Mouse (Mus musculus) liver, embryonic 15.5 days (tissue): ENCODE data around the gene Ube2v1. TPM values are rescaled to one million over a fixed set of nuclear protein-coding genes. Genes with fewer than 3 reads are reported as not detected.
A peak's percentile ranks its signal among the peaks of the same experiment; 100 is the strongest.

Experiments
- ATAC-seq: fragments of 200-750 bp; cut with Nextera tagmentation; 2 replicates; pipeline ENCODE4 v1.8.0; 2017; ENCODE audit warnings: moderate number of reproducible peaks, mild to moderate bottlenecking, moderate library complexity; ENCODE audit not compliant: insufficient read depth
- H3K27ac ChIP-seq: fragments of 300-500 bp; sonication (generic); replicated peaks from 2 replicates; pipeline ENCODE4 v1.5.1; 2015; ENCODE audit warnings: mild to moderate bottlenecking, inconsistent platforms
- H3K27me3 ChIP-seq: fragments of 300-500 bp; sonication (generic); 2 replicates; pipeline ENCODE4 v1.6.1; 2015; ENCODE audit warnings: mild to moderate bottlenecking, inconsistent platforms
- H3K36me3 ChIP-seq: fragments of 300-500 bp; sonication (generic); replicated peaks from 2 replicates; pipeline ENCODE4 v1.6.1; 2015; ENCODE audit warnings: moderate library complexity, mild to moderate bottlenecking, inconsistent platforms
- H3K4me1 ChIP-seq: fragments of 300-500 bp; sonication (generic); replicated peaks from 2 replicates; pipeline ENCODE4 v1.6.1; 2015; ENCODE audit warnings: inconsistent platforms
- H3K4me2 ChIP-seq: fragments of 300-500 bp; sonication (generic); 2 replicates; pipeline ENCODE4 v1.6.1; 2015; ENCODE audit warnings: moderate library complexity, mild to moderate bottlenecking, inconsistent platforms
- H3K4me3 ChIP-seq: fragments of 300-500 bp; sonication (generic); replicated peaks from 2 replicates; pipeline ENCODE4 v1.5.1; 2015; ENCODE audit warnings: mild to moderate bottlenecking, inconsistent platforms
- H3K9ac ChIP-seq: fragments of 300-500 bp; sonication (generic); 2 replicates; pipeline ENCODE4 v1.6.1; 2015; ENCODE audit warnings: moderate library complexity, mild to moderate bottlenecking, inconsistent platforms
- H3K9me3 ChIP-seq: fragments of 300-500 bp; sonication (generic); replicated peaks from 2 replicates; pipeline ENCODE4 v1.6.1; 2016; ENCODE audit warnings: inconsistent platforms
- WGBS: fragments of 180-500 bp; shearing (Covaris S2); methylation state at CpG from one replicate; pipeline ENCODE4 v1.1.7; 2015; ENCODE audit warnings: mixed read lengths; ENCODE audit not compliant: insufficient replicate concordance; 5-methylcytosine and 5-hydroxymethylcytosine counted together
- polyA plus RNA-seq: library from polyadenylated mRNA; unstranded; fragments of >200 nt; fragmentation: Nextera tagmentation; extraction: Ambion mirVana; gene quantifications from 2 replicates; pipeline ENCODE4 v1.2.1, GENCODE M21; 2015

The Ube2v1 gene
- polyA plus RNA-seq, 1 experiment from 2014 or later = 187 TPM

- ATAC-seq = no peak
- 55% methylated on average over 2 of the region's 2 CpGs for WGBS
- H3K27ac ChIP-seq = no peak overlapping the region
These were observed 29.5 kb downstream of the Ube2v1 start for GRCm38 (mm10) chr2:167602364-167602763.

GRCm38 (mm10) chr2:167600481-167600995 lies 31.4 kb downstream of the Ube2v1 start:
- H3K36me3 ChIP-seq = no peaks in the 10 kb centered on the region
- no peak overlapping the region for H3K27ac ChIP-seq
- no peak overlapping the region for H3K9ac ChIP-seq
- H3K4me1 ChIP-seq = peaks cover 7% of the 10 kb centered on the region
- H3K27me3 ChIP-seq = peaks cover 38% of the 10 kb centered on the region
- no peak for ATAC-seq
- 60% methylated on average over 8 of the region's 8 CpGs for WGBS
- no peaks in the 10 kb centered on the region for H3K9me3 ChIP-seq
- H3K4me2 ChIP-seq = no peak overlapping the region
- no peak overlapping the region for H3K4me3 ChIP-seq

More at GRCm38 (mm10) chr2:167602364-167602763, 29.5 kb downstream of the Ube2v1 start:
- Histone ChIP-seq H3K4me2 (no peak overlapping the region), H3K27me3 (peaks cover 24% of the 10 kb centered on the region), H3K9ac (no peak overlapping the region), H3K36me3 (peaks cover 17% of the 10 kb centered on the region), H3K4me3 (no peak overlapping the region), H3K9me3 (no peaks in the 10 kb centered on the region), H3K4me1 (peaks cover 7% of the 10 kb centered on the region)

GRCm38 (mm10) chr2:167599917-167600316 lies 32.0 kb downstream of the Ube2v1 start:
- Histone ChIP-seq H3K4me1 (peaks cover under 1% of the 10 kb centered on the region), H3K9ac (no peak overlapping the region), H3K27ac (no peak overlapping the region), H3K4me3 (no peak overlapping the region), H3K4me2 (no peak overlapping the region), H3K36me3 (no peaks in the 10 kb centered on the region), H3K9me3 (no peaks in the 10 kb centered on the region), H3K27me3 (peaks cover 38% of the 10 kb centered on the region)
- WGBS = 58% methylated on average over 6 of the region's 6 CpGs
- ATAC-seq = no peak

GRCm38 (mm10) chr2:167599195-167599594 lies 32.7 kb downstream of the Ube2v1 start:
- 69% methylated on average over 5 of the region's 5 CpGs for WGBS
- ATAC-seq = no peak
- Histone ChIP-seq H3K4me3 (no peak overlapping the region), H3K27ac (no peak overlapping the region), H3K27me3 (peaks cover 38% of the 10 kb centered on the region), H3K9ac (no peak overlapping the region), H3K36me3 (no peaks in the 10 kb centered on the region), H3K4me2 (no peak overlapping the region), H3K4me1 (no peaks in the 10 kb centered on the region; the same call in 1 of the 2 replicates), H3K9me3 (no peaks in the 10 kb centered on the region)

- no peak overlapping the region for H3K27ac ChIP-seq
- WGBS = 54% methylated on average over 40 of the region's 40 CpGs
- H3K9ac ChIP-seq = no peak overlapping the region
- peaks cover 33% of the 10 kb centered on the region for H3K27me3 ChIP-seq
- peak overlapping the region; percentile 33 for H3K4me2 ChIP-seq
- H3K9me3 ChIP-seq = no peaks in the 10 kb centered on the region
- H3K36me3 ChIP-seq = no peaks in the 10 kb centered on the region
- H3K4me1 ChIP-seq = no peaks in the 10 kb centered on the region; the same call in 1 of the 2 replicates
- ATAC-seq = no peak
- H3K4me3 ChIP-seq = no peak overlapping the region
These were observed 34.3 kb downstream of the Ube2v1 start for GRCm38 (mm10) chr2:167597492-167598186.

GRCm38 (mm10) chr2:167596726-167597491 lies 35.0 kb downstream of the Ube2v1 start:
- 54% methylated on average over 27 of the region's 27 CpGs for WGBS
- peak overlapping the region; percentile 33 for H3K4me2 ChIP-seq
- H3K9ac ChIP-seq = no peak overlapping the region
- H3K27me3 ChIP-seq = peaks cover 26% of the 10 kb centered on the region
- H3K27ac ChIP-seq = no peak overlapping the region
- no peak for ATAC-seq
- H3K9me3 ChIP-seq = no peaks in the 10 kb centered on the region
- H3K36me3 ChIP-seq = no peaks in the 10 kb centered on the region
- H3K4me1 ChIP-seq = no peaks in the 10 kb centered on the region; the same call in 1 of the 2 replicates
- H3K4me3 ChIP-seq = no peak overlapping the region

- WGBS = 30% methylated on average over 4 of the region's 4 CpGs
- no peaks in the 10 kb centered on the region for H3K36me3 ChIP-seq
- no peaks in the 10 kb centered on the region; the same call in 1 of the 2 replicates for H3K4me1 ChIP-seq
- no peak overlapping the region for H3K27ac ChIP-seq
- H3K4me3 ChIP-seq = no peak overlapping the region
- peaks cover 26% of the 10 kb centered on the region for H3K27me3 ChIP-seq
- H3K9ac ChIP-seq = no peak overlapping the region
- no peaks in the 10 kb centered on the region for H3K9me3 ChIP-seq
- no peak for ATAC-seq
- no peak overlapping the region for H3K4me2 ChIP-seq
These were observed 35.6 kb downstream of the Ube2v1 start for GRCm38 (mm10) chr2:167596262-167596661.

GRCm38 (mm10) chr2:167595761-167596171 lies 36.1 kb downstream of the Ube2v1 start:
- Histone ChIP-seq H3K9ac (no peak overlapping the region), H3K9me3 (no peaks in the 10 kb centered on the region), H3K4me1 (no peaks in the 10 kb centered on the region; the same call in 1 of the 2 replicates)

GRCm38 (mm10) chr2:167594444-167594934 lies 37.4 kb downstream of the Ube2v1 start:
- Histone ChIP-seq H3K4me1 (peaks cover 4% of the 10 kb centered on the region), H3K4me3 (no peak overlapping the region), H3K9ac (no peak overlapping the region), H3K9me3 (no peaks in the 10 kb centered on the region), H3K4me2 (no peak overlapping the region), H3K27ac (no peak overlapping the region), H3K27me3 (peaks cover 24% of the 10 kb centered on the region), H3K36me3 (no peaks in the 10 kb centered on the region)
- WGBS = 59% methylated on average over 10 of the region's 10 CpGs
- ATAC-seq = no peak

More at GRCm38 (mm10) chr2:167595761-167596171, 36.1 kb downstream of the Ube2v1 start:
- peaks cover 26% of the 10 kb centered on the region for H3K27me3 ChIP-seq
- no peak overlapping the region for H3K27ac ChIP-seq
- WGBS = 71% methylated on average over 14 of the region's 14 CpGs
- no peak overlapping the region for H3K4me2 ChIP-seq
- no peaks in the 10 kb centered on the region for H3K36me3 ChIP-seq
- H3K4me3 ChIP-seq = no peak overlapping the region
- ATAC-seq = no peak

GRCm38 (mm10) chr2:167593551-167594250 lies 38.2 kb downstream of the Ube2v1 start:
- no peaks in the 10 kb centered on the region for H3K9me3 ChIP-seq
- H3K27me3 ChIP-seq = peaks cover 19% of the 10 kb centered on the region
- H3K4me2 ChIP-seq = no peak overlapping the region
- WGBS = 64% methylated on average over 4 of the region's 4 CpGs
- H3K36me3 ChIP-seq = no peaks in the 10 kb centered on the region
- ATAC-seq = no peak
- peaks cover 12% of the 10 kb centered on the region for H3K4me1 ChIP-seq
- H3K9ac ChIP-seq = no peak overlapping the region
- H3K27ac ChIP-seq = no peak overlapping the region
- no peak overlapping the region for H3K4me3 ChIP-seq
